Mouse (Mus musculus) lung, postnatal 36 days (tissue): Measurements from ENCODE around the gene Bbc3.

Experiments
- DNase-seq: peaks from one replicate; pipeline ENCODE4 v3.0.0; 2022; ENCODE audit warnings: mixed read lengths

Gene Bbc3

DNA sequence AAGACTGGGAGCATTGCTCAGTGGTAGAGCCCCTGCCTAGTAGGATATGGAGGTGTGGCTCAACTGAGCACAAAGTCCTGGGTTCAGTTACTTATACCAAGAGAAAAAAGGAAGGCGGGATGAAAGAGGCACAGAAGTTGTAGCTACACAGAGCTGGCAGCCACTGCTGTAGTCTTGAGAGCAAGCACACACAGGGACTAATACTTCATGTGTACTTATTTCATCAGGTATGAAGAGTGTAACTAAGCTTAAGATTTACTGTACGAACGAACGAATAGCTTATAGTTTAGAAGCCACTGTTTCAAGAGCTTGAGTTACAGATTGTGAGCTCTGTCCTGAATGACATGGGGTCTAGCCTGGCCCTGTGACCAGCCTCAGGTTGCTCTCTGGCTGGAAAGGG lies 11.0 kb downstream of the Bbc3 start:
- DNase-seq = peak; percentile 23

DNA sequence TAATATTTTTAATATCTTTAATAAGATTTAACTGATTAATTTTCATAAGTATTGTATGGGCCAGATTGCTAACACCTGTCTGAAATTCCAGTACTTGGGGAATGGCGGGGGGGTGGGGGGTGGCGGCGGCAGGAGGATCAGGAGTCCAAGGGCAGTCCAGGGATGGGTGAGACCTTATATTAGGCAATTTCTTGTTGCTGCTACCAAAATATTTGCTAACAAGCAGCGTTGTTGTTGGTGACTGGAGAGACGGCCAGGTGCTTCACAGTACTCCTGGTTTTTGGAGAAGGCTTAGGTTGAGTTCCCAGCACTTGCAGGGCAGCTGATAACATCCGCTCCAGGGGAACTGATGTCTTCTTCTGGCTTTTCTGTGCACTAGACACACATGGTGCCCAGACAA lies 12.3 kb downstream of the Bbc3 start:
- DNase-seq = no peak

DNA sequence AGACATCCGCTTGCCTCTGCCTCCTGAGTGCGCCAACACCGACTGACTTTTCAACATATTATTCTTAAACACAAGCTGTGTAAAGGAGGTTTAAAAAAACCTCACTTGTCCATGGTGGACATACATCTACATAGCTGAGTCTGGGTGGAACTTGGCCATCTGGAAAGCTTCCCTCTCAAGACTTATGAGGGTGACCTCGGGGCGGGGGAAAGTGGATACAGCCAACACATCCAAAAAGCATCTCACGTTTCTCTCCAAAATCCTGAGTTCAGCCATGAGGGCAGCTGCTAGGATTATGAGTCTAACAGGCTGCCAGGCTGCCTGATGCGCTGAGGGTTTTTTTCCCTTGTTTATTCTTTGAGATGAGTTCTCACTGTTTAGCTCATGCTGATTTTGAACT lies 16.5 kb downstream of the Bbc3 start:
- no peak for DNase-seq

DNA sequence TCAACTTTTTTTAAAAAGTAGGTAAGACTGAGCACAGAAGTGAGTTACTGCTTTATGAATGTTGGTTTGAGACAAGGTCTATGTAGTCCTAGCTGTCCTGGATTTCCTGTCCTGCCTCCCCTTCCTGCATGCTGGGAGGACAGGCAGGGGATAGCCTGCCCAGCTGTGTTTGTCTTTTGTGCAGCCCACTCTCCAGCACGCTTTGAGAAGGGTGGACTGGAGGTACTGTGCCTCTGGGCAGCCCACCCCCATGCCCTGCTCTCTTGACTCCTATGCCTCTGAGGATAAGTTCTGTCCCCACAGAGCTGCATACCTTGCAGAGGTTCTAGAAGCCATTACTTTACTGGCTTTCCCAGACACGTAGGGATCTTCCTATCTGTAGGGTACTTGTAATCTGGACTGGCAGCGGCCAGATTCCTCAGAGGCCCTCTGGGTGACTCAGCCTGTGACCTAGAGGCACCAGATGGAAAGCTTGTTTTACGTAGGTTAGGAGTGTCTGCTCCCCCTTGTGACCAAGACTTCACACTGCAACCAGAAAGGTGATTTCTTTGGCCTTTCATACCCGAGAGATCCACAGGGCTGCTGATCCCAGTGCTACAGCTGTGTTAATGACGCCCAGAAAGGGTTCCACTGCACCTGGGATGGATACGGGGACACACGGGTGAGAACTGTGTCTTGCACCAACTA lies 17.9 kb downstream of the Bbc3 start:
- peak; percentile 91 for DNase-seq

DNA sequence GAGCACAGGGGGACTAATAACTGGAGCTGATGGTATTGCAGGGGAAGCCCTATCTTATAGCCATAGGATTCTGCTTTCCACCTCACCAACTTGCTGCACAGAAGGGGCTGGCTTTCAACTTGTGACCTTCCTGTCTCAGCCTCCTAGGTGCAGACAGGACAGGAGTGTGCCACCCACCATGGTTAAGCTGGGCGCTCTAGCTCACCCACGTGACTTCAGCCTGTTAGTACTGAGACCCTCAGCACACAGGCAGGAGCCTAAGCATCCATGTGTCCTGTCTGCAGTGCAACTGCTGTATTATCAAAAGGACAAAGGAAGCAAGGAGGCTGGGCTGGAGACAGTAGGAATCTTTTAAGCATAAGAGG lies 18.4 kb downstream of the Bbc3 start:
- DNase-seq = no peak

DNA sequence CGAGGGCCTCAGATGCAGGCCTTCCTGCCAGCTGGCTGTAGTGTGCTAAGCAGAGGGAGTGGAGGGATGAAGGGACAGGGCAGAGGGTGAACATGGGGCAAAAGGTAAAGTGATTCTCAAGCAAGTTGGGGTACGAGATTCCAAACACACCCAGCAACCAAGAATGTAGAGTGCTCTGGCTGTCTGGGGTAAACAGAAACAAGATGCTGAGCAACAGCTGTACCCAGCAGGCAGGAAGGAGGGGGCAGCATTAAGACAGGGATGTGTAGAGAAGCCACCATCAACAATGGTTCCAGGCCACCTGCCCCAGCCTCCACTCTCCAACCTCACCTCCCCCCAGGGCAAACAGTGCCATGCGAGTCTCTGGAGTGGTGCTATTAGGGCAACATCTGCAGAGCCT lies 21.0 kb downstream of the Bbc3 start:
- DNase-seq = peak; percentile 33

DNA sequence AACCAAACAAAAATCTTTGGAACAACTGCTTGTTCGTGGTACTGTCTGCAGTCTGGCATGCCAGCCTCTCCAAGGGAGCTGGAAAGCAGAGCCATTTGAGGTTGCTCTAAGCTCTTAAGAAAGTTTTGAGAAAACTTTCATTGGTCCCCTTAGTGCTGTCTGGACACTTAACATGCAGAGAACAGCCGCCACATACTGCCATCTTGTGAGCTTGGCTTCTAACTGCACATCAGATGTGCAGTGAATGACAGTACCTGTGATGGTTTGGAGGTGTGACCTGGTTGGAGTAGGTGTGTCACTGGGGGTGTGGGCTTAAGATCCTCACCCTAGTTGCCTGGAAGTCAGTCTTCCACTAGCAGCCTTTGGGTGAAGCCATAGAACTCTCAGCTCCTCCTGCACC lies 29.5 kb downstream of the Bbc3 start:
- DNase-seq = peak; percentile 26

DNA sequence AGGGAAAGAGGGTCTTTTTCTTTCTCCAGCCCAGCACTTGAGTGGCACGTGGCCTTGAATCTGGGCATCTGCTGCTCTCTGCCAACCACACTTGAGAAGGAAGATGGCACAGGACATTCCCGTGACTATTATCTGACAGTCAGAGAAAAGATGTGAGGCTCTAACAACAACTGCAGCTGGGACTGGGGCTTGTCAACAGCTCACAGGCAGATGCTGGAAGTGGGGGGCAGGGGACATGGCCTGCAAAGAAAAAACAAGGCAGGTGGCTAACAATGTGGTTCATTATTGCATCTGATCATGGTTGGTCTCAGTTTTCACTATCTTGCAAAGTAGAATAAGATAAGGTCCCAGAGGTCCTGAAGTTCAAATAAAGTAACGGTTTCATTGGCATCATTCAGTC lies 36.4 kb downstream of the Bbc3 start:
- DNase-seq = no peak

DNA sequence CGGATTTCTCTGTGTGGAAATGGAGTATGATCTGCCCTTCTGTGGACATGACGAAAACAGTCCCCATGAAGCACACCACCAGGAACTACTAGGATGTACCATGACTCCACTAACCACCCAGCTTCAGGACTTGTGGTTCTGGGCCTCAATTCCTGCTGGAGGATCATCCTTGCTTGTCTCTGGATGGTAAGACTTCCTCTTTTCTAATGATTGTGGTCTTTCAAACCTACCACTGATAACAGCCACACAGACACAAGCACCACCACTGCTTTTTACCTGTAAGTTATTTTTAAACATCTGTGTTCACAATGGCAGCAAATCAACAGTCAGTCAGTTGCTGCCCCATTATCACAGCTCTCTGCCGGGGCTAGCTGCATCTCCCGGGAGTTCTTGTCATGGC lies 37.1 kb downstream of the Bbc3 start:
- no peak for DNase-seq

DNA sequence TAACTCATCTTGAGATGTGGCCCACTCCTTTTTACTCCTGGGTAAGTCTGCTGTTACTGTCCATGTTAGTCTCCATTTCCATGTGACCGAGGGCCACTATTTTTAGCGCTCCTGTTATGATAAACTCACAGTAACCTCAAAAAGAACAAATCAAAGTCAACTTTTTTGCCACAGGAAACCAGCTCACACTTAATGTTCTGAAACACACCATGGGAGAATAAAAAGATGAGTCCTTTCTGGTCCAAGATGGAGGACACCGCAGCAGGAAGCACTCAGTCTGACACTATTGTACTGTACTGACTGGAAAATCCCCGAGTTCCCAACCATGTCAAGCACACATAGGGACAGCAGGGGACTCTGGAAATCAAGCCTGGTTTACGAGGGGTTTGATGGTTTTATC lies 41.8 kb downstream of the Bbc3 start:
- no peak for DNase-seq

DNA sequence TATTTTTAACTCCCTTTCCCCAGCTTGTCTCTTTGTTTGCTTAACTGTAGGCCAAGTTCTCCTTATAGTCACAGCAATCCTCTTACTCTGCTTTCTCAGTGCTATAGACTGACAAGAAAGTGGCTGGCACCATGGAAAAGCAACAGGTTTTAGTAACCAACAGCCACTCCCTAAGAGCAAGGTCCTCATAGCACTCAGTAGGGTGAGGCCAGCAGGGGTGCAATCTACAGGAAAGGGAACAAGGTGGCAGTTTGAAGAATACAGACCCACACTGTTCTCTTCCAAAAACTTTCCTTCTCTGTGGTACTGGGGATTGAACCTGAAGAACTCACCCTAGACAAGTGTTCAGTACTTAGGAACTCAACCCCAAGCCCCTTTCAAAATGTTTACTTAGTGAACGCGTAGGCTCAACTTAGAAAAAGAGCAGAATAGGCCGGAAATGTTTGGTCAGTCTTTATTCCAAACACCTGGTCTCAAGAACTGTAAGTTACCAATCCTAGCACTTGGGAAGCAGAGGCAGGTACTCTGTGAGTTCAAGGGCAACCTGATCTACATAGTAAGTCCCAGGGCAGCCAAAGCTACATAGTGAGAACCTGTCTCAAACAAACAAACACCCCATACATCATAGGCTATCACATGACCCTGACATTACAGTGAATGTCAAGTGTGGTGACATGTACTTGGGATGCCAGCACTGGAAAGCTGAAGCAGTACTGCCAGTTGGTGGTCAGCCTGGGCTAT lies 47.8 kb downstream of the Bbc3 start:
- no peak for DNase-seq

DNA sequence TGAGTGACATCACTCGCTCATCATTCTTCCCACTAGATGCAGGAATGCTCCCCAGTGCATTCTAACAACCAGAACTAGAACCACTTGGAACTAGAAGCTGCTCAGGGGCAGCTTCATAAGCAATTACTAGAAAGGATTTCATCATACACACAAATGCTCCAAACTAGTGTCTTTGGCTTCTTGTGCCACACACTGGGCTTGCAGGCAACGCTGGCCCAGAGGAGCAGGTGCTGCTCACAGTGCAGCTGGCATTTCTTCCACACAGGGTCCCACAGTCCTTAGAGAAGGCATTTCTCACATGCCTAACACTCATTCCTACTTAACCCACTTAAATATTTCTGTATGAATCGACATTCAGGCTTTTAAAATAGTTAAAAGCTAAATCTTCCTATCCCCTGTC lies 49.4 kb downstream of the Bbc3 start:
- no peak for DNase-seq

DNA sequence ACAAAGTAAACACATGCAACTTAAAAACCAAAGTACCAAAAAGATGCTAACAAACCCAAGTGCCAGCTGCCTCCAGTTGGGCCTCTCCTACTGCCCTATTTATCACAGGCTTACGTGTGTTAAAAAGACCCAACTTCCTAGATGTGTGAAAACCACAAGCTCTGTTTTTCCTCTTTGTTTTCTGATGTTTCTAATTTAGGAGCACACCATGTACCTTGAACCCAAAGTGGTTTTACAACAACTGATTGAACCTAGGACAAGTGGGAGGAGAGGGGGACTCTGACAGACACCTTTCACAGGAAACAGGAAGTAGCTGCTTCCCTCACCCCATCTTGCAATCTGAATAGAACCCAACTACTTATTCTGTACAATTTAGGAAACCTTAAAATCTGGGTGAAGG lies 56.1 kb downstream of the Bbc3 start:
- peak; percentile 42 for DNase-seq

DNA sequence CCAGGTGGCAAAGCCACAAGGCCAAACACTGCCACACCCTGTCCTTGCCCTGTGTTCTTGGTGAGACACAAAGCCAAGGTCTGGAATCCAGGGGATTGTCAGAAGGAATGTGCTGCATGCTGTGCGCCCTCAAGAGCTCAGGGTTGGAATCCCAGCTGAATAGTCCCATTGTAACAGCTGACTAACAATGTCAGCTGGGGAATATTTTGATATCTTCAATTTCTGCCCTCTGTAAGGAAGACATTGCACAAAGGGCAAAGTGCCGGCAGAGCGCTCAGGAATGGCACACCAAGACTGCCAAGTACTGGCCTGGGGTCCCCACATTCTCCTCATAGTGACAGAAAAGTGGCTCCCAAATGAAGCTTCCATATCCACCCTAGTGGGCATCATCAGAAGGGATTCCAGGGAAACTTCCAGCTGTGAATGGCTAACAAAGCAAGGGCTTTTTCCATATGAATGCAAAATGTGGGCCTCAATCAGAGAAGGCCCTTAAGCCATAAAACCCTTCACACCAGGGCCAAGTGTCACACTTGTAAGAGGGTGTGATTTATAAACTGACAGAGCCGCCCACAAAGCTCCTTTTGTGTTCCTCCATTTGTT lies 56.8 kb downstream of the Bbc3 start:
- peak; percentile 72 for DNase-seq

DNA sequence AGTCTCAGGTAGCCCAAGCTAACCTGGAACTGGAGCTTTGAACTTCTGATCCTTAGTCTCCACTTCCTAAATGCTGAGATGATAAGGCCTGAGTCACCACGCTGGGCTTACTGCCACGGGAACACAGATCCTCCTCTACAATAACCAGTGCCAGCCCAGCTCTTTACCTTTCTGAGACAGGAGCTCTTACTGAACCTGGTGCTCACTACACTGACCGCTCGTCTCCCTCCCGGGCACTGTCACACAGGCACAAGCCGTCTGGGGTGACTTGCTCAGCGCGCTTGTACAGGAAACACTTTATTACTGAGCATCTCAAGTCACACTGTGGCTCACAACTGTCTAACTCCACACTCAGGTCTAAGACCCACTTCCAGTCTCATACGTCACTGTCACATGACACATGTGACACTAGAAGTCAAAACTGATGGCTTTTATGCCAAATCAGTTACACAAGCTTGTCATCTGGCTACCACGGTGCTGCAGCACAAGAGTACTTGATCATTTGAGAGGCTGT lies 58.0 kb downstream of the Bbc3 start:
- peak; percentile 80 for DNase-seq

DNA sequence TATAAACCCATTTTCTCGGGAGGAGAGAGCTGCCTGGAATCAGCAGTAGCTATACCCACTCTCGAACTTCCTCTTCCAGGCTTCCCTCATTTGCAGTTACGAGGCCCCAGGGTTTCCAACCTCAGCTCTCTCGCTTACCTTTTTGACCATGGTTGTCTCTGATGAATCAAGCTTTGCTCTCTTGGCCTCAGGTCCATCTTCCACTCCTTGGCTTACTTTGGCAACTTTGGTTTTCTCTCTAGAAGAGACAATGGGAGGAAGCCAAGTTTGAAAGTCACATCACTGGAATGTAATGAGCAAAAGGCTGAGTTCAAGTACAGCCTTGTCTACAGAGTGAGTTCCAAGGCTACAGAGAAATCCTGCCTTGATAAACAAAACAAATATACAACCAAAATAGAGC lies 58.5 kb downstream of the Bbc3 start:
- DNase-seq = no peak
